Mouse (Mus musculus): ENCODE measurements around the gene H2-K1. TPM values are rescaled to one million over a fixed set of nuclear protein-coding genes. Genes with fewer than 3 reads are reported as not detected.
"Not testable (repeated sequence)": the region's sequence is repeated elsewhere in the genome, so short reads cannot be mapped to it uniquely, and the experiment has no call there.

H2-K1 gene
- polyA plus RNA-seq, 1 experiment from 2014 or later = 8.4 TPM

DNA sequence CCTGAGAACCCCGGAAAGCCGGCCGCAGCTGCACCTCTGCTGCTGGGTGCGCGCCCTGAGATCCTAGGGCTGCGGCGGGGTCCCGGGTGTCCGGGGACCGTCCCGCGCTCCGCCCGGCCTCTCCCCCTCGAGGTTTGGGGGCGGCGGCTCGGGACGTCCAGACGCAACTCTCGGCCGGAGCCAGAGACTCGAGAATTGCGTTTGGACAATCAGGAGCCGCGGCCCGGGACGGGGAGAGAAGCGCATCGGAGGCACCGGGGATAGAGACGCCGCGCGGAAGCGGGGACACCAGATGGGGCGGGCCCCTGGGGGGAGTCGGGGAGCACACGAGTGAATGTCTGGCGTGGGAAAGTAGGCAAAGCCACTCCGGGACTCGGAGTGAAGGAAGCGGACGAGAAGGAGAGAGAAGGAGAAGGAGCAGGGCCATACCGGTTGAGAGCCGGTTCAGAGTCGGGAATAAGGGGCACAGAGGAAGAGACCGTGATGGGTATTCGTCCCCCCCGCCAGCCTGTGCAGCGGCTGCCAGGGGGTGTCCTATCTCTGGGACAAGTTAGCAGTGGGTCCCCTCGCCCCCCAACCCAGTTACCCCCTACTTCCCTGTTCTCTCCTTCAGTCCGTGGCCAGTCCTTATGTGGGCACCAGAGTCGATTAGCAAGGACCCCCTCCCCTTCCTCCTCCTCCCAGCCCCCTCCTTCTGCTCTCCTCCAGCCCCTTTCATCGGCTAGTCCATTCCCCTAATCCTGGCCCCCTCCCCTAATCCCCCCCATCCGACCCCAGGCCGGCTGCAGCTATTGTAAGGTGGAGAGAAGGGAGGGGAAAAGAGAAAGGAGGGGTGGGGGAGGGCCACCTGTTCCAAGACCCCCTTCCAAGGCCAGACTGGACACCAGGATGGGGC, 25.0 kb upstream of the H2-K1 start:
- Histone ChIP-seq H3K4me3 (peak overlapping the region; percentile 96), H3K27me3 (replicated peaks; ENCODE audit: low read depth, poor library complexity, severe bottlenecking) (no peaks in the 10 kb centered on the region), H3K9me3 (peaks cover 9% of the 10 kb centered on the region), H3K4me1 (peaks cover 74% of the 10 kb centered on the region), H3K27ac (replicated peaks) (peak overlapping the region; percentile 97), H3K36me3 (replicated peaks) (peaks cover 58% of the 10 kb centered on the region)
- DNase-seq (ENCODE audit: low spot score) = peak; percentile 68
- under 1% methylated on average over 57 of the region's 57 CpGs for WGBS

DNA sequence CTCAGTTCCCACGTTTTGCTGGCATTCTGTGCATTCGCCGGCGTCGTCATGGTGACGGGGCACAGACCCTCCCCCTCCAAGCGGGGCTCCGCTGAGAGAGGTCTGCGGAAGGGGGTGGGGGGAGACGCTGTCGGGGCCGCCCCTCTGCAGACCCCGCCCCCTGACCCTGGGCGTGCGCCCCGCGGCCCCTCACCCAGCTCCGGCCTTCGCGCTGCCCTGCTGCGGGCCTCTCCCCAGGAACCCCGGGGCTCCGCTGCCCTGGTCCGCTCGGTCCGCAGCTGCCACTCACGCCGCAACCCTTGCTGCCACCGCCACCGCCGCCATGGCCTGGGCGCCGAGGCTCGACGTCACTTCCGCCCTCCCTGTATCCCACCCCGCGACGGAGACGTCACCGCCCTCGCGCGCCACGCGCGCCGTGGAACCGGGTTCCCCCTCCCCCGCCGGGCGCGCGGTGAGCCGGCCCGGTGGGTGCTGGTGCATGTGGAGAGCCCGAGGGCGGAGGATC, 24.2 kb upstream of the H2-K1 start, which contains the start of gene Ring1:
TSS of gene Ring1 (minus strand) at position 364 of the 505 bp plus-strand sequence.
- peaks cover 66% of the 10 kb centered on the region for H3K4me1 ChIP-seq

DNA sequence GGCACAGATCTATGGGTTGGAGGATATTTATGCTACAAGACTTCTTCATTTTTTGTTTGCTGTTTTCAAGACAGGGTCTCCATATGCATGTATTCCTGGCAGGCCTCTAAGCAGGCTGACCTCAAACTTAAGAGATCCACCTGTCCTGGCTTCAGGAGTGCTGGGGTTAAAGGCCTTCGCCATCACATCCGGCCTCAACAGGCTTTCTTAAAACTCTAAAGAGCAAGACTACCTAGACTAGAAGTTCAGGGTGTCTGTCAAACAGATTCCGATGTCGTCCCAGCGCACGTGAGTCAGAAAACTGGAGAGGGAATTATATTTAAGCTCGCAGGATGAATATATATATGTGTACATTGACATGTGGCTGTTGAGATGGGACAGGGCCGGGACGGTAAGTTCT, 23.5 kb upstream of the H2-K1 start:
- Histone ChIP-seq H3K27ac (replicated peaks) (peak overlapping the region; percentile 97), H3K9me3 (peaks cover 21% of the 10 kb centered on the region), H3K36me3 (replicated peaks) (peaks cover 55% of the 10 kb centered on the region), H3K4me1 (peaks cover 60% of the 10 kb centered on the region), H3K4me3 (peak overlapping the region; percentile 96), H3K27me3 (replicated peaks; ENCODE audit: low read depth, poor library complexity, severe bottlenecking) (no peaks in the 10 kb centered on the region)
- WGBS = 75% methylated on average over 9 of the region's 9 CpGs
- DNase-seq (ENCODE audit: low spot score) = no peak

More for the DNA sequence above, 24.2 kb upstream of the H2-K1 start, which contains the start of gene Ring1:
- Histone ChIP-seq H3K9me3 (peaks cover 17% of the 10 kb centered on the region), H3K27ac (replicated peaks) (peak within 1 kb of the TSS; percentile 97), H3K36me3 (replicated peaks) (peaks cover 58% of the 10 kb centered on the region), H3K4me3 (peak within 1 kb of the TSS; percentile 96), H3K27me3 (replicated peaks; ENCODE audit: low read depth, poor library complexity, severe bottlenecking) (no peaks in the 10 kb centered on the region)
- 1% methylated on average over 58 of the region's 58 CpGs for WGBS
- peak; percentile 95 for DNase-seq (ENCODE audit: low spot score)

DNA sequence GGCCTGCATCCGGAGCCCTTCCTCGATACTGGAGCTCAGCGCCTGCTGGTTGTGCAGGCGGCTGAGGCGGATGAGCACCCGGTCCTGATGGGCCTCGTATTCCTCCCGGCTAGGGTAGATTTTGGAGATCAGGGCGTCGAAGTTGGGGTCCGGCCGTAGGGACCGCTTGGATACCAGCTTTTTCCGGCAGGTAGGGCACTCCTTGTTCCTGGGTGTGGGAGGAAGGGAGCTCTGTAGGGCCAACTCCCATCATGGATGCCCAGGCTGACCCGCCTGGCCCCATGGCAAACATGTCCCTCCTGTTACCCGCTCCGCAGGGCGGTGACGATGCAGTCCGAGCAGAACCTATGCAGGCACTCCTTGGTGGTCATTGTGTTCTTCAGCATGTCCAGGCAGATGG, 22.8 kb upstream of the H2-K1 start:
- H3K4me1 ChIP-seq = peaks cover 53% of the 10 kb centered on the region
- H3K4me3 ChIP-seq = peak overlapping the region; percentile 96
- H3K36me3 ChIP-seq (replicated peaks) = peaks cover 48% of the 10 kb centered on the region
- WGBS = 96% methylated on average over 20 of the region's 20 CpGs
- no peaks in the 10 kb centered on the region for H3K27me3 ChIP-seq (replicated peaks; ENCODE audit: low read depth, poor library complexity, severe bottlenecking)
- peak overlapping the region; percentile 24; the same call in 1 of the 2 replicates for H3K27ac ChIP-seq (replicated peaks)
- H3K9me3 ChIP-seq = peaks cover 24% of the 10 kb centered on the region
- no peak for DNase-seq (ENCODE audit: low spot score)

DNA sequence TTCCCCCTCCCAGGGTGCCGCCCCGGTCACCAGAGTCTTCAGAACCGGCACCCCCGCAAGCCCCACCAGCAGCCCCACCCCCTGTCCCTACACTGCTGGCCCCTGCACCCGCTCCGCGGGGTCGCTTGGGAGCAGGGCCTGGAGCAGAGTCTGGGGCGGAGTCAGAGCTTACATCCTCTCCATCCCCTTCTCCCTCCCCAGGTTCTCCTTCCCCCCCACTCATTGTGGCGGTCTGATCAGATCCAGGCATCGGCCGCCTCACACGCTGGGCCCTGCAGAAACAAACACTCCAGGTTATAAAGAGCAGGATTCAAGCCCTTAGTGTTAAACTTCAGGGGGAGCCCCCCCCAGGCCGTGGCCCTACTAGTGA, 22.3 kb upstream of the H2-K1 start:
- Histone ChIP-seq H3K27me3 (replicated peaks; ENCODE audit: low read depth, poor library complexity, severe bottlenecking) (no peaks in the 10 kb centered on the region), H3K36me3 (replicated peaks) (peaks cover 46% of the 10 kb centered on the region), H3K9me3 (peaks cover 24% of the 10 kb centered on the region), H3K4me3 (peak overlapping the region; percentile 22; the same call in 1 of the 2 replicates), H3K27ac (replicated peaks) (0 out of 2 replicates have a peak overlapping the region, but pooled peaks have one; percentile 40), H3K4me1 (peaks cover 47% of the 10 kb centered on the region)
- WGBS = 94% methylated on average over 14 of the region's 14 CpGs
- no peak for DNase-seq (ENCODE audit: low spot score)

DNA sequence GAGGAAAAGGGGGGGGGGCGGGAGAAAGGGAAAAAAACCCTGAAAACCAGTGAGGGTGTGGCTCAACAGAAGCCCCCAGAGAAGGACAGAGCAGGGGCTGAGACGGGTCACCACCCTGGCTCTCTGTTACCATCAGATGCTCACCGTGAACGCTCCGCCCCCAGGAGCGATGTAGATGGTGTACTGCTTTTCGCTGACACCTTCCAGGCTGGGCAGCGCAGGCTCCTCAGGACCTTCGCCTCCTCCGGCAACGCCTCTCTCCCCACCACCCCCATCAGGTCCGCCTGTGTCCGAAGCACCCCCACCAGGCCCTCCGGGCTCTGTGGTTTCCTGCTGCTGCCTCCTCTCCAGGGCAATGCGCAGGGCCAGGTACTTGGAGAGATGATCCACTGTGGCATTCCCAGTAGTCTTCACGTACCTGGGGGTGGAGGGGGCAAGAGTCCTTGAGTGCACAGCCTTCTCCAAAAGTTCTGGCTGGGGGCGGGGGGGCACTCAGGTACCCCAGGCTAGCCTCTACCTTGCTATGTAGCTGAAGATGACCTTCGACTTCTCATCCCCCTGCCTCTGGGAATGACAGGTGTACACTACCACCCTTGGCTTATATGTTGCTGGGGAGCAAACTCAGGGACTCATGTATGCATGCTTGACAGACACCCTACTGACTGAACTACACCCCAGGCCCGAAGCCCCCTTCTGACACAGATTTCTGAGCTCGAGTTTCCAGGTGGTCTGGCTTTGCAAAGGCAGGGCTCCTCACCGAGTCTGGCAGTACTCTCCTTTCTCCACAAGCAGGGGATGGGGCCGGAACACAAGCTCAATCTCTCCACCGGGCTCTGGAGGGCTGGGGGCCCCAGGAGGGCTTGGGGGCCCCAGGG, 21.6 kb upstream of the H2-K1 start:
- H3K4me1 ChIP-seq = peaks cover 41% of the 10 kb centered on the region
- peaks cover 48% of the 10 kb centered on the region for H3K36me3 ChIP-seq (replicated peaks)
- H3K27ac ChIP-seq (replicated peaks) = 0 out of 2 replicates have a peak overlapping the region, but pooled peaks have one; percentile 40
- no peak for DNase-seq (ENCODE audit: low spot score)
- peak overlapping the region; percentile 22; the same call in 1 of the 2 replicates for H3K4me3 ChIP-seq
- peaks cover 27% of the 10 kb centered on the region for H3K9me3 ChIP-seq
- H3K27me3 ChIP-seq (replicated peaks; ENCODE audit: low read depth, poor library complexity, severe bottlenecking) = no peaks in the 10 kb centered on the region
- WGBS = 95% methylated on average over 23 of the region's 23 CpGs

DNA sequence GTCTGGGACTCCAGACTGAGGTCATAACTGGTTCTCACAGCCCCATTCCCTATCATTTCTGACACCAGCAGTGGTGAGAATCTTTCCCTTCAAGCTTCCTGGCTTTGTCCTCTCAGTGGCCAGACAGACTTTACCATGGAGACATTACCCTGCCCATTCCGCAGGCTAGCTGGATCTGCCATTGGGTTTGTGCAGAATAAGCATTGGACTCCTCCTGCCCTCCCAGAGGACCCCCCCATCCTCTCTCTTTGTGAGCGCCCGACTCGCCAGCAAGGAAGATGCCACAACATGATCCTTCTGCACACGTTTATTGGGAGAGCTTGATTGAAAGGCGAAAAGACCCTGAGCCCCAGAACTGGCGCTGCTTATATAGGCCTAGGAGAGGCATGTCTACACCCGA, 13.3 kb upstream of the H2-K1 start:
- WGBS = 93% methylated on average over 8 of the region's 8 CpGs
- Histone ChIP-seq H3K9me3 (peaks cover 17% of the 10 kb centered on the region; the same call in 1 of the 2 replicates), H3K27ac (replicated peaks) (no peak overlapping the region), H3K4me3 (no peak overlapping the region), H3K36me3 (replicated peaks) (peaks cover 12% of the 10 kb centered on the region), H3K4me1 (no peaks in the 10 kb centered on the region), H3K27me3 (replicated peaks; ENCODE audit: low read depth, poor library complexity, severe bottlenecking) (no peaks in the 10 kb centered on the region)
- no peak for DNase-seq (ENCODE audit: low spot score)

DNA sequence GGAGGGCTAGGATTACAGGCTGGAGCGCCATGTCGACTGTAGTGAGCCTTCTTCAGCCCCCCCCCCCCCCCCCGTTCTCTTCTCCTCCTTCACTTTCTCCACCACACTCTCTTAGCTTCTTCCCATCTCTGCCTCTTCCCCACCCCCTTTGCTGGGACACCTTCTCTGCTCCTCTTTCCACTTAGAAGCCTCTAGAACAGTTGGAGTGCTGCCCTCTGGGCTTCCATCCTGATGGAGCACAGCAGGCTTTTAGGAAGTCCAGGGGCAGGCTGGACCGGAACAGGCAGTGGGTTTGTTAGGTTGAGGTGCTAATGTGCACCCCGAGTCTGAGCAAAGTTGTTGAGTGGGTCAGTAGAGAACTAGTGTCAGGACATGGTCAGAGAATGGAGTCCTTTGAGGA, 10.0 kb upstream of the H2-K1 start:
- H3K27me3 ChIP-seq (replicated peaks; ENCODE audit: low read depth, poor library complexity, severe bottlenecking) = no peaks in the 10 kb centered on the region
- H3K36me3 ChIP-seq (replicated peaks) = peaks cover 4% of the 10 kb centered on the region
- no peaks in the 10 kb centered on the region for H3K4me1 ChIP-seq
- no peak for DNase-seq (ENCODE audit: low spot score)
- H3K27ac ChIP-seq (replicated peaks) = no peak overlapping the region
- no peak overlapping the region for H3K4me3 ChIP-seq
- 0 out of 2 replicates have a peak, but pooled peaks cover 3% of the 10 kb centered on the region for H3K9me3 ChIP-seq
- 82% methylated on average over 5 of the region's 5 CpGs for WGBS

DNA sequence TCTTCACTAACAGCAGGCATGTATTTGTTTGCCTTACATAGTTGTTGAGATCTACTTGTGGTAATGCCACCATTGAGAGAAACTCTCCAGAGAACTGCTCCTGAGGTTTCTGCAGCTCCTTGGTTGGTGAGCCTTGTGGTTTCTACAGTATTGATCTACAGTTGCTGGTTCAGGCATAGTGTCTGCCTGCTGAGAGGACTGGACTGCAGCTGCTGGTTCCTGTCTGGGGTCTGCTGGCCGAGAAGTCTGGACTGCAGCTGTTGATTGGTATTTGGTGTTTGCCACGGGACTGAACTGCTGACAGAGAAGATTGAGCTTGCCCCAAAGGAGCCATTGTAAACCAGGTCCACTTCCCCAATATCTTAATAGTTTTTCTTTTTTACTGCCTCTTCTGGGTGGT, 6.4 kb upstream of the H2-K1 start:
- DNase-seq (ENCODE audit: low spot score) = no peak
- H3K9me3 ChIP-seq = no peaks in the 10 kb centered on the region
- H3K4me1 ChIP-seq = no peaks in the 10 kb centered on the region
- peaks cover 11% of the 10 kb centered on the region for H3K27me3 ChIP-seq (replicated peaks; ENCODE audit: low read depth, poor library complexity, severe bottlenecking)
- no peak overlapping the region for H3K27ac ChIP-seq (replicated peaks)
- H3K36me3 ChIP-seq (replicated peaks) = no peaks in the 10 kb centered on the region
- no peak overlapping the region for H3K4me3 ChIP-seq
- WGBS = 58% methylated on average over 2 of the region's 2 CpGs

DNA sequence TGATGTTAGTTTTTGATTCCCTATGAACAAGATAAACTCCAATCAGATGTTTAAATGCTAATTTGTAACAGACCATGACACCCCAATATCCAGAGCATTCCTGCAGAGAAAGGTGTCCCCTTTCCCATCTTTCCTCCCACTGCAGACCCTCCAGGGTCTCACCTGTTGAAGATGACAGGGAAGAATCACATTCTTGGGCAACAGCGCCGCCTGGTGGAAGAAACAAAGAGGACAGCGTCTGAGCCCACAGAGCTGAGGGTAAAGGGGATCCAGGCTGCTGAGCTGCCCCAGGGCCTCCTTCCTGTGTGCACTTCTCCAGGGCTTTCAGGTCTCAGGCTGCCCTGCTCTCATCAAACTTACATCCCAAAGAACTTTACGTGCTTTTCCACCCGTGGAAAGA, 3.3 kb upstream of the H2-K1 start:
- peak; percentile 71 for DNase-seq (ENCODE audit: low spot score)
- Histone ChIP-seq H3K9me3 (no peaks in the 10 kb centered on the region), H3K4me3 (no peak overlapping the region), H3K4me1 (peaks cover 13% of the 10 kb centered on the region), H3K27ac (replicated peaks) (no peak overlapping the region), H3K27me3 (replicated peaks; ENCODE audit: low read depth, poor library complexity, severe bottlenecking) (peaks cover 43% of the 10 kb centered on the region), H3K36me3 (replicated peaks) (no peaks in the 10 kb centered on the region)
- WGBS = 7% methylated on average over 5 of the region's 5 CpGs

DNA sequence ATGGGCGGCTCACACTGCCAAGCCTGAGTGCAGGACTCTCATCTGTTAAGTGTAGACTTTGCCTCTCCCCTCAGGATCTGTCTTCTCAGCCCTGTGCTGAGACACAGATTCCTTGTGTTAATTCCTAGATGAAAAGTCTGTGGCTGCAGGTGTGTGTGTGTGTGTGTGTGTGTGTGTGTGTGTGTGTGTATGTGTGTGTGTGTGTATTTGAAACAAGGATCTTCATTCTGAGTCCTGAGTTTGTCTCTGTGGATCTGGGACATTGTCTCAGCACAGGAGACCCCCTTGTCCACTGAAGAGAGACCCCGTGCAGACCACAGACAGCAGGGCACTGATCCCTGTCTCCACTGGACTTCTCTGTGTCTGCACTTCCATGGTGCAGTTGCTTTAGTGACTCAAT, 649 bp upstream of the H2-K1 start:
- H3K9me3 ChIP-seq; DNase-seq (ENCODE audit: low spot score); H3K27ac ChIP-seq (replicated peaks); H3K36me3 ChIP-seq (replicated peaks); H3K4me3 ChIP-seq: not testable (repeated sequence)
- WGBS = 39% methylated on average over 2 of the region's 2 CpGs
- H3K27me3 ChIP-seq (replicated peaks; ENCODE audit: low read depth, poor library complexity, severe bottlenecking) = peaks cover 61% of the 10 kb centered on the region
- H3K4me1 ChIP-seq = peaks cover 13% of the 10 kb centered on the region

Measured in embryonic facial prominence, embryonic 10.5 days (tissue).